Mouse (Mus musculus): ENCODE results near the gene Top3a.
"Not testable (repeated sequence)": the region's sequence is repeated elsewhere in the genome, so short reads cannot be mapped to it uniquely, and the experiment has no call there.

The Top3a gene

GRCm38 (mm10) chr11:60776829-60777740, at the start of gene Top3a, which contains the start of gene Smcr8:
Gene Top3a (minus strand): TSS chr11:60777365.
Gene Smcr8 (plus strand): TSS chr11:60777524.
- in situ Hi-C loops (cut with MboI; ENCODE audit: low pct_unique_long_range_greater_than_20kb in 1 of 2, low sequenced_read_pairs in 2 of 2, unreplicated experiment in 1 of 2): no loop called here

DNA sequence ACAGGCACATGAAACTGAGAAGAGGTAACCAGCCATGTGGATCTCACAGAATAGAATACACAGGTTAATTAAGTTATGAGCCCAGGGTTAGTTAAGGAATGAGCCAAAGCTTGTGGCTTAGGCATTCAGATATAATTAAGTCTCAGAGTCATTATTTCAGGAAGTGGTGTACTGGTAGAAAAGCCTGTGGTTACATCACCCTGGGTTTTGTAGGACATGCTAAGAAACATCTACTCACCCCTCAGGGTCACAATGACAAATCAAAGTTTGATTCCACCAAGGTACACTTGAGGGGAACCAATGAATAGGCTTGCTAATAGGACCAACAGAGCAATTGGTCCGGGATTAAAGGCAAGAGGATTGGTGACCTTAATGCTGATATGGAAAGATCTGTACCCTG, 49.5 kb upstream of the Top3a start:
- in situ Hi-C loops (cut with MboI; ENCODE audit: low pct_unique_long_range_greater_than_20kb in 1 of 2, low sequenced_read_pairs in 2 of 2, unreplicated experiment in 1 of 2): no loop called here

- in situ Hi-C loops (cut with MboI; ENCODE audit: low pct_unique_long_range_greater_than_20kb in 1 of 2, low sequenced_read_pairs in 2 of 2, unreplicated experiment in 1 of 2): no loop called here
Observed at GRCm38 (mm10) chr11:60825191-60825590, 48.0 kb upstream of the Top3a start.

DNA sequence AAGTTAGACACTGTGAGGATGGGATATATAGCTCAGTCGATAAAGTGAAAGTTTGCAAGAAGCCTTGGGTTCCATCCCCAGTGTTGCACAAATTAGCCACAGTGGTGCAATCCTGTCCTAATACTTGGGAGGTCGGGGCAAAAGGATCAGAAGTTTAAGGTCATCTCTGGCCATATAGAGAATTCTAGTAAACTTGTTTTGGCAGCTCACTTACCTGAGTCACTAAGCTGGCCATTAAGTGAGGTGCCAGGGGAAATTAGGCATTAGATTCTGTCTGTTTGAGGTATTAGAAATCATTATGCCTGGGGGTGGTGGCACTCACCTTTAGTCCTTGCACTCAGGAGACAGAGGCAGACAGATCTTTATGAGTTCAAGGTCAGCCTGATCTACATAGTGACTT, 46.6 kb upstream of the Top3a start:
- in situ Hi-C loops (cut with MboI; ENCODE audit: low pct_unique_long_range_greater_than_20kb in 1 of 2, low sequenced_read_pairs in 2 of 2, unreplicated experiment in 1 of 2): no loop called here

- in situ Hi-C loops (cut with MboI; ENCODE audit: low pct_unique_long_range_greater_than_20kb in 1 of 2, low sequenced_read_pairs in 2 of 2, unreplicated experiment in 1 of 2): no loop called here
Observed at GRCm38 (mm10) chr11:60816398-60816797, 39.2 kb upstream of the Top3a start.

DNA sequence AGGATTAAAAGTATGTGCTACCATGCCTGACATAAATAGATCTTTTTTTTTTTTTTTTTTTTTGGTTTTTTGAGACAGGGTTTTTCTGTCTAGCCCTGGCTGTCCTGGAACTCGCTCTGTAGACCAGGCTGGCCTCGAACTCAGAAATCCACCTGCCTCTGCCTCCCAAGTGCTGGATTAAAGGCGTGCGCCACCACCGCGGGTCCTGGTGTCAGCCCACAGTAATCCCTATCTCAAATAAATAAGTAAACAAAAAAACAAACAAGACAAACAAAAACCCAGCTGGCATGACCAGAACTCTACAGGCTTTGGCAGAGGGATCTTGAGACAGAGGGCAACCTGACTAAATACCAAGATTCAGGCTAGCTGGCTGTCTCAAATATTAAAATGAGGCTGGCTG, 34.5 kb upstream of the Top3a start, which contains the start of gene Shmt1:
Gene Shmt1, minus strand, starts transcription at position 101 of the 400 bp plus-strand sequence.
- in situ Hi-C loops (cut with MboI; ENCODE audit: low pct_unique_long_range_greater_than_20kb in 1 of 2, low sequenced_read_pairs in 2 of 2, unreplicated experiment in 1 of 2): not testable (repeated sequence)

DNA sequence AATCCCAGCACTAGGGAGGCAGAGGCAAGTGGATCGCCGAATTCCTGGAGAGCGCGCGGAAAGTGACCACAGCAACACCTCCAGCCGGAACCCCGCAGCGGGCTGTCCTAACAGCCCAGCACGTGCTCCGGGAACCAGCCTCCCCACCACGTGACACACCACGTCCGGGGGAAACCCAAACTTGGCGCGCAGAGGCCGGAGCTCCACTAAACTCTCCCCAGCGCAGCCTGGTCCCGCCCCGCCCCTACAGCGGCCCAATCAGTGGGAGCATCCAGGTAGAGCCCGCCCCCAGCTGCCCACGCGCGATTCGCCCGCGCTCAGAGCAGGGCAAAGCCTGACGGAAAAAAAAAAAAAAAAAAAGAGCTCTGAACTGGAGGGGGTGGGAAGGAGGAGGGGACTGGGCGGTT, 33.9 kb upstream of the Top3a start:
- in situ Hi-C loops (cut with MboI; ENCODE audit: low pct_unique_long_range_greater_than_20kb in 1 of 2, low sequenced_read_pairs in 2 of 2, unreplicated experiment in 1 of 2): no loop called here

- in situ Hi-C loops (cut with MboI; ENCODE audit: low pct_unique_long_range_greater_than_20kb in 1 of 2, low sequenced_read_pairs in 2 of 2, unreplicated experiment in 1 of 2): no loop called here
Observed at GRCm38 (mm10) chr11:60810046-60810965, 33.1 kb upstream of the Top3a start.

GRCm38 (mm10) chr11:60809546-60809945, 32.4 kb upstream of the Top3a start:
- in situ Hi-C loops (cut with MboI; ENCODE audit: low pct_unique_long_range_greater_than_20kb in 1 of 2, low sequenced_read_pairs in 2 of 2, unreplicated experiment in 1 of 2): no loop called here

- in situ Hi-C loops (cut with MboI; ENCODE audit: low pct_unique_long_range_greater_than_20kb in 1 of 2, low sequenced_read_pairs in 2 of 2, unreplicated experiment in 1 of 2): no loop called here
Observed at GRCm38 (mm10) chr11:60808286-60809070, 31.3 kb upstream of the Top3a start.

DNA sequence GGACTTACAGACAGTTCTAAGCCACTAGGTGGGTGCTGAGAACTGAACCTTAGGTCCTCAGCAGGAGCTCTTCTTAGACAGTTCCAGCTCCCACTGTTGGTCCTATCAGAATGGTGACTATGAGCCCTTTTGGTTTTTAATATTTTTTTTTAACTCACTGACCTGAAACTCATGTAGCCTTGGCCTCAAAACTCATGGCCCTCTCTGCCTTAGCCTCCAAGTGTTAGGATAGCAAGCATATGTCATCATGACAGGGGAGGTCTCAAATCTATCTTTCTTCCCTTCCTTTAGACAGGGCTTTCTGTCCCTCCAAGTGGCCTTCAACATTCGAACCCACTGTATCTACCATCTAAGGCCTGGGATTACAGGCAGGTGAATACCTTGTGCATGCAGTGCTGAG, 23.7 kb upstream of the Top3a start:
- in situ Hi-C loops (cut with MboI; ENCODE audit: low pct_unique_long_range_greater_than_20kb in 1 of 2, low sequenced_read_pairs in 2 of 2, unreplicated experiment in 1 of 2): no loop called here

- in situ Hi-C loops (cut with MboI; ENCODE audit: low pct_unique_long_range_greater_than_20kb in 1 of 2, low sequenced_read_pairs in 2 of 2, unreplicated experiment in 1 of 2): no loop called here
Observed at GRCm38 (mm10) chr11:60799977-60800376, 22.8 kb upstream of the Top3a start.

- in situ Hi-C loops (cut with MboI; ENCODE audit: low pct_unique_long_range_greater_than_20kb in 1 of 2, low sequenced_read_pairs in 2 of 2, unreplicated experiment in 1 of 2): no loop called here
Observed at GRCm38 (mm10) chr11:60796342-60796741, 19.2 kb upstream of the Top3a start.

GRCm38 (mm10) chr11:60790472-60790871, 13.3 kb upstream of the Top3a start:
- in situ Hi-C loops (cut with MboI; ENCODE audit: low pct_unique_long_range_greater_than_20kb in 1 of 2, low sequenced_read_pairs in 2 of 2, unreplicated experiment in 1 of 2): no loop called here

DNA sequence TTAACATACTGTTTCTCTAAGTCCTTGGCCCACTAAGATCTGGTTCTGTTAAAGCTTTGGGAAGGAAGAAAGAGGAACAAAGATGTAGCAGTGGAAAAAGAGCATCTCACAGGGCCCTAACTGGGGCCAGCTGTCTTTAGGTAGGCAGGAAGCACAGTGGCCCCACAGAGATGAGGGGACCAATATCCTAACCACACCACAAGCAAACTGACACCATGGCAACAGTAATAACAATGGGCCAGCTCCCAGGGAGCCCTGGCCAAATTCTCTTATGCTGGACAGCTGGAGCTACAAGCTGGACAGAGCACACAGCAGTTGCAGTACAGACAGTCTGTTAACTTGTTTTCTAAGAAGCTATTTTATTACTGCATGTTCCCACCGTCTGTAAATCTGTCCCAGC, 10.4 kb upstream of the Top3a start:
- in situ Hi-C loops (cut with MboI; ENCODE audit: low pct_unique_long_range_greater_than_20kb in 1 of 2, low sequenced_read_pairs in 2 of 2, unreplicated experiment in 1 of 2): no loop called here

DNA sequence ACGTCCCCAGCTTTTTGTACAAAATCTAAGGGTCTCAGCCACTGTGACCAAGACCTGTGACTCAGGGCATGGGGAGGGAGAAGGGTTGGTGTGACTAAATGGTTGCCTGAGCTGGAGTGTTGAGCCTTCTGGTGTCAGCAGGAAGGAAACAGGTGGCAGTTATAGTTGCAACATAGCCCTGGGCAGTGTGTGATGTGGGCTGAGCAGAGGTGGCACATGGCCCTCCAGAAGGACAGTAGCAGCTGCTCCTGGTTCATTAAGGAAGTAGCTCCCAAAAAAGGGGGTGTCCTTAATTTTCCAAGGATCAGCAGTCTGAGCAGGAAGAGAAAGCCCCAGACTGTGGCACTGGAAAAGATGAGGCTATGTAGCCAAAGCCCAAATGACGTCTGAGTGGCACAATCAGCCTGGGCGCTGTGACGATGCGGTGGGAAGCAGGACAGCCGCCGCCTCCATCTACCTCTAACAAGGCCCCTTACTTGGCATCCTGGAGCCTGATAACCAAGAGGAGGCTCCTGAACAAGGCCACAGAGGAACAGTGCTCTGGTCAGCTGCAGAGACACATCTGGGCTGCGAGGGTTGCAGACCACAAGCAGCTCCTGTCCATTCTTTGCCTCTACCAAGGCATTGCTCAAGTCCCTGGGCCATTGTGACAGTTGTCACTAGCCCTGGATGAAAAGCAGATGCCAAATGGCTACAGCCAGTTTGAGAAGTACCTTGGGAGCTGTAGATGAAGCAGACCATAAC, 7.2 kb upstream of the Top3a start:
- in situ Hi-C loops (cut with MboI; ENCODE audit: low pct_unique_long_range_greater_than_20kb in 1 of 2, low sequenced_read_pairs in 2 of 2, unreplicated experiment in 1 of 2): no loop called here

- in situ Hi-C loops (cut with MboI; ENCODE audit: low pct_unique_long_range_greater_than_20kb in 1 of 2, low sequenced_read_pairs in 2 of 2, unreplicated experiment in 1 of 2): no loop called here
Observed at GRCm38 (mm10) chr11:60779673-60780189, 2.6 kb upstream of the Top3a start.

Measured in mouse embryonic stem cell (cell line).